Mouse (Mus musculus) c-Kit-positive CD71-positive TER-119-negative erythroid progenitor cells, embryonic 14.5 days (primary cell): ENCODE results near the gene Prss44.
"Not testable (repeated sequence)": the region's sequence is repeated elsewhere in the genome, so short reads cannot be mapped to it uniquely, and the experiment has no call there.

Experiments used
- DNase-seq: peaks from one replicate; pipeline ENCODE4 v3.0.0-alpha.2; 2013; ENCODE audit warnings: low read depth

Gene Prss44

DNA sequence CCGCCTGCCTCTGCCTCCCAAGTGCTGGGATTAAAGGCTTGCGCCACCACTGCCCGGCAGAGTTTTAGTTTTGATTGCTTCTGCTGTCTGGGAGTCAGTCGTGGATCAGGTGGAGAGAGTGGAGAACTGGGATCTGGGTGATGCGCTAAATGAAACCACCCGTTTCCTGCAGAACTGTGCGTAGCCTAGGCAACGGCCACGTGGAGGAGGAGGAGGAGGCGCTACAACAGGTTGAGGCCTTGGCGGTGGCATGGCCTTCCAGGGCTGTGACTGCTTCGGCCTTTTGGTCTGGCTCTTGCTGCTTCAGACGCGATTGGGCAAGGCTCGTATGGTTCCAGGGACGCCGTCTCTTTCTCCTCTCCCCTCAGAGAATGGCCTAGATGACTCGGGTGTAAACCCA lies at the start of gene Prss44:
Prss44 (plus strand) TSS at position 206 of the 400 bp plus-strand sequence.
- DNase-seq: no peak

DNA sequence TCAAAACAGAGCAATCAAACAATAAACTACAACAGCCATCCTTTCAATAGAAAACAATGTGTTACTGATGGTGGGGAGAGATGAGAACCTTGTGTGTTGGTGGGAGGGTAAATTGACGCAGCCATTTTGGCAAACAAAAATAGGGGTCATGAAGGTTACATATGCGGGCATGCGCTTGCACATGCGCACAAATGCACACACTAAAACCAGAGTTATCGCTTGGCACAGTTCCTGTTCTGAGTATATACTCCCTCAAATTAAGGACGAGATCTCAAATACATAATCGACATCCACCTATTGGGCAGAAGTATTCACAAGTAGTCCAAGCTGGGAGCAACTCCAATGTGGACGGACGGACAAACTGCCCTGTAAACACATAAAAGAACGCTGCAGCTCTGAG lies 41.5 kb upstream of the Prss44 start:
- DNase-seq: no peak

DNA sequence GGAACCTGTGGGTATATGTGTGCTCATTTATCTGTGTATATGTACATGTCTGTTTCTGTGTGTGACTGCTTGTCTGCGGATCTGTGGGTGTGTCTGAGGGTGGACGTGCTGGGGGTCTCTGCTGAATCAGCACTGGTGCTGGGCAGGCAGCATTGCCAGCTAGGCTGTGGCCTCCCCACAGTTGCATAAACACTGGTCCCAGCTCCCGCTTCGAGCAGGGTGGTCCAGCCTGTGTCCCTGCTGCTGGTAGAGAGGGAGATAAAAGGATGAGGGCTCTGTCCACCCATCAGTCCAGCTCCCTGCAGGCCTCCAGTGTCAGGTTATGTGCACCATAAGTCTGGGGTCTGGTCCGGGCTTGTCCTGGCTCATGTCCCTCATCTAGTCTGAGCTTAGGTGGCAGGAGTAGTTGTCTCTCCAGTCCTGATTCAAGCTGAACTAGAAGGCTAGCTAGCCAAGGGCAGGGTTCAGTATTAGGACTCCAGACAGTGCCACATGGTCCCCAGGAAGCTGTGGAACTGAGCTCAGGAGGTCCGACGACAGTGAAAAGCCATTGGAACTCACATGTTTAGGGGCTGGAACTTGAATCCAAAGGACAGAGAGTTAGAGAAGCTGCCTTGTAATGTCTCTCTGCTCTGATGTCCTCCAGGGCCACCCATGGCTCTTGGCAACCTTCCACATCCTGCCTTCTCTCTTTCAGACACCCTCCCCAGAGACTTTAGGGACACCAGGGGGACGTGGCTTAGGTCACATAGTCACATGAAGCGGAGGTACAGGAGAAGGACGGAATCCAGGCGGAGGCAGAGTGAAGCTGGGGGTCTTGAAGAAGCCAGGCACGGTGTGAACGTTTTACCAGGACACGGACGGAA lies 39.2 kb upstream of the Prss44 start:
- DNase-seq: no peak

DNA sequence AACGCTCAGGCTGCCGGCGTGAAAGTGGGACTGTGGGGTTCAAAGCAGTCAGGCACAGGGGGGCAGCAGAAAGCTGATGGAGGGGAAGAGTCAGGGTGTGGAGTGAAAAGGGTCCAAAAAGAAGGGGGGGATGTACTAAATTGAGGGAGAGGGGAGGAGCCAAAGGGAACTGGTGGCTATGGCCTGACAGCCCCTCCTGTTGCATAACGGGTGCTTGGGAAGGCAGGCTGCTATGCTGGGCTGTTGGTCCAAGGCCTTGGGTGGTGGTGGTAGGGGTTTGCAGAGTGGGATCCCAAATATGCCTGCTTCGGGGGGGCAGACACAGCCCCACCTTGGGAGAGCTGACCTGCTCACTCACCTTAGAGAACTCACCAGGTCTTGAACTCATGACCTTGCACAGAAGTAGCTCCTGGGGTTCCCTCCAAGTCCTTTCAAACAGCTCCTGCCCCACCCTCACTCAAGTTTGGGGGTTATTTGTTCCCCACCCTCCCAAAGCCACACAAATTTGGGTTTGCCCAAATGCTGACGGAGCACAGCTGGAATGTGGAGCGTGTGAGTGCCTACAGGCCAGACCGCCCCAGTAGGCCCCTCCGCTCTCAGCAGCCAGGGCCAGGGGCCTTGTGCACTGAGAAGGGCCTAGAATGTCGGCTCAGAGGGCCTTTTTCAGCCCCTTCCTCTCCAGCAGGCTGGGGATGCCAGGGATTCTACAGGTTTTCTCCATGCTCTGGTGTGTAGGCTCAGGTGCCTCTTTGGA lies 38.3 kb upstream of the Prss44 start:
- DNase-seq: no peak

DNA sequence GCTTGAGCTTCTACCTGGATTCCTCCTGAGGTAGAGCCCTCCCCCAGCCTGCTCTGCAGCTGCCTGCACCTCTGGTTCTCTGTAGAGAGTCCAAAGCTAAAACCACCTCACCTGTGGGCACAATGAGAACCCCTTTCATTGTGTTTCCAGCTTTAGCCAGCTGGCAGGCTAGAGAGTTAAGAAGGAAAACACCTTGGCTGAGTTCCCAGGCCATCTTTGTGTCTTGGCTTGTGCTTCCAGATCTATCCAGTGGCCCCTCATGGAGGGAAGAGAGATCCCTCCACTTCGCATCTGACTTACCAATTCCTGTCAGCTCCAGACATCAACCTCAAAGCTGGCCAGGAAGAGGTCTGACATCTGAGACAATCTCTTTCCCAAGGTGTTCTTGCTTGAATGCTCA lies 35.7 kb upstream of the Prss44 start:
- DNase-seq: no peak

DNA sequence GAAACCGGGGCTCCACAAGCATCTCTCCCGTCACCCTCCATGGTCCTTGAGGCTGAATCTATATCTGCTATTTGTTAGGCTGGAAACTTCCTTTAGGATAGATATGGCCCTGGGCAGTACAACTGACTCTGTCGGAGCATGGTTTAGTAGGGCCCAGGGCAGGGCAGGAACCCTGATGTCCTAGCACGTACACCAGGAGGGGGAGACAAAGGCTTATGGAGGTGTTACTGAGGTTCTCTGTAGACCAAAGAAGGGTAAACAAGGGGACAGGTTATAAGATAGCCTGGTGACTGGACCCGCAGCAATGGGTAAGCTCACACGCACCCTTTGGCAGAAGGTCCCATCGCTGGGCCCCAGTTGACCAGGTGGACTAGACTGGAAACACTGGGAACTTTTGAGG lies 35.2 kb upstream of the Prss44 start:
- no peak for DNase-seq

DNA sequence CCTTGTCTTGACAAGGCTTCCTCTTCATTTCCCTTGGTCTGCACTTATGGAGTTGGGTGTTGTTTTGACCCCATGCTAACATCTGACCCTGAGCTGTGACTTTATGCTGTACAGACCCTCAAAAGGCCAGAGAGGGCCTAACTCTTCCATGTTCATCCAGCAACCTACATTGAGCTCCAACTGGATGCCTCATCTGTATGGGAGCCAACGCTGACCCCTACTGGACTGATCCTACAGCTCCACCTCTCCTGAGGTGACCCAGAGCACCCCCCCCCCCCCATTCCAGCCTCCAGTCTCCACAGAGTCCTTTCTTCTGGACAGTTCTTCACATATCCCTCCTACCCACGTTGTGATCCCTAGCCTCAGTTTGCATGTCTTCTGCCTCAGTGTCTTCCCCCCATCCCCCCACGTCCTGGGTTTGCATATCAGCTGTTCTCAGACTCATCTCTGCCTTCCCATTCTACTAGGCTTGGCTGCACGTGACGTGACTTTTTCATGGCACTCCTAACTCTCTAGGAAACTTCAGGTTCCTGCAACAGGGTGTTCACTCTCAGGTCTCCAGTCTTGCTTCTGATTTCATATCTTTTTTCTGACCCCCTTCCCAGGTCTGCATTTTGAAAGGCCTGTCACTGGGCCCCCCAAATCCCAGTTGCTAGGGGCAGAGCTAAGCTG lies 34.4 kb upstream of the Prss44 start:
- no peak for DNase-seq

DNA sequence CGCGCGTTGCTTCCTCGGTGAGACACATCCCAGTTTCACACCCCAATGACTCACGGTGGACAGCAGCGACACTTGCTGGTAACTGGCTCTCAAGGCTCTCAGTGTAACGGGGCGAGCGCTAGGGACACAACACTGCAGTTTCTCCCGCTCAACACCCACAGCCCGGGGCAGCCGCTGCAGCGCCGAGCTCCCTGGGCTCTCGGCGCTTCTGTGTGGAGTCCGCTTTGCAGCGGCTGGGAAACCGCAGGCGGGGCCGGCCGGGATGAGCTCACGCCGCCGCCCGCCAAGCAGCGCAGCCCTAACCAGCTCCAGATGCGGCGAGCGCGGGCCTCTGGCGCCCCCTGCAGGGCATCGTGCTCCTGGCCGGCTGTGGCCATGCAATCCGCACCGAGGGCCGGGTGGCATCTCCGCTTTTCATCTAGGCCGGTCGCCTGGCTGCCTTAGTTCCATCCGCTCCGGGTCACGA lies 32.5 kb upstream of the Prss44 start:
- peak; percentile 71 for DNase-seq

DNA sequence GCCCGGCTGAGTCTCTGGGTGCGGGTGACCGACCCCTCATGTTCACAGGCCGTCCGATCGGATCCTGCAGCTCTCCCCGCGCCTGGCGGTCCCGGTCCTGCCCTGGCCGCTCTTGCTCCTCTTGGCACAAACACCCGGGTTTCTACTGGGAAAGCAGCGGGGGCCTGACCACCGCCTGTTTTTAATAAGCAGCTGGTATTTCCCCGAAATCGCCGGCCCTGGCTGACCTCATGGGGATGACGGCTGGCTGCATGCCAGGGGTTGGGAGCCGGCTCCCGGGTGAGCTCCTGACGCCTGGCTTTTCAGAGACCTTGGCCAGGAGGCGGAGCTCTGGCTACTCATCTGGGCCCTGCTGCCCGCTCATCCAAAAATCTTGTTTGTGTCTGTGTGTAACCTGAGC lies 32.1 kb upstream of the Prss44 start:
- no peak for DNase-seq

DNA sequence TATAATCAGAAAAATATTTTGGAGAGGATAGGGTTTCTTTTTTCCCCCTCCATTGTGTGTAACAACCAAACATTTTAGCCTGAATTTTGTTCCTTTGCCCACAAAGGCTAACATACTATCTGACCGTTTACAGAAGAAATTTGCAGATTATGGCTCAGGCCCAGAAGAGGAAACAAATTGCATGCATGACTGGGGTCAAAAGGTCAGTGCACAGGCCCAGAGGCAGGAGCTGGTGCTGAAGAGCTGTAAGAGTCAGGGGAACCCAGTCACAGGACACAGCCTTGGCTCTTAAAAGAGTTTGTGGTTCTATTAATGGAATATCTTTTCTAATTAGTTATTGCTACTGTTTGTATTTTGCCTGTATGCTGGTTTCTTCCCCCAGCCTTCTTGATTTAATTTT lies 30.2 kb upstream of the Prss44 start:
- DNase-seq: no peak

DNA sequence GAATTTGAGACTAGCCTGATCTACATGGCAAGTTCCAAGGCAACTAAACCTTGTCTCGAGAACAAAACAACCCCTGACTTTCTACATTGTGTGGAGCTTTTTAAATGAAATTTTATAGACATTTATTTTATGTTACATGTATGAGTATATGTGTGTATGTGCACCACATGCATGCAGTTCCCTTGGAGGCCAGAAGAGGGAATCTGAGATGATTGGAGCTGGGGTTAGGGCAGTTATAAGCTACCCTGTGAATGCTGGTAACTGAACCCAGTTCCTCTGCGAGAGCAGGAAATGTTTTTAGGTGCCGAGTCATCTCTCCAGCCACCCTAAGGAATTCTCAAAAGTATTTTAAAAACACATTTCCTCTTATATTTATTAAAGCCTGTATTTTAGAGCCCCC lies 25.6 kb upstream of the Prss44 start:
- no peak for DNase-seq

DNA sequence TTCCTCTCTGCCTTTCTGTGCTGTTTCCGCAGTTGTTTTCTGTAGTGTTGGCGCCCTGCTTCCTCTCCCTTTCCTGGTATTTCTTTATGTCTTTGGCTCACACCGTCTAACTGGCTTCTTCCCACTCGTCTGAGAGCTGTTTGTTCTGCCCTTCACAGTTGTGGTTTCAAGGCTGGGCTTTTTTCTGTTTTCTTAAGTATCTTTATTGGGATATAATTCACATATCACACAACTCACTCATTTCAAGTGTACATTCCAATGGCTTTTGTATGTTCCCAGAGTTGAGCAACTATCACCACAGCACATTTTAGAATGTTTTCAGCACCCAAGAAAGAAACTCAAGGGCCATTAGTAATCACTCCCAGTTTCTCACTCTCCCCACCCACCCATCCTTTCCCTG lies 23.3 kb upstream of the Prss44 start:
- no peak for DNase-seq

DNA sequence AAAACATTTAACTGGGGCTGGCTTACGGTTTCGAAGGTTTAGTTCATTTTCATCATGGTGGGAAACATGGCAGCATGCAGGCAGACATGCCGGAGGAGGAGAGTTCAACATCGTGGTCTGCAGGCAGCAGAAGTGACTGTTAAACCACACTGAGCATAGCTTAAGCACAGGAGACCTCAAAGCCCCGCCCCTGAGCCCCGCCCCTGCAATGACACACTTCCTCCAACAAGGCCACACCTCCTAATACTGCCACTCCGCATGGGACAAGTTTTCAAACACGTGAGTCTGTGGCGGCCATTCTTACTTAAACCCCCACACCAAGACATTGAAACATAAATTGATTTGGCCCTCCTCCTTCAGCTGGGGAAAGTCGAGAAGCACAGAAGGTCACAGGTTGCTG lies 16.8 kb upstream of the Prss44 start:
- DNase-seq: no peak

DNA sequence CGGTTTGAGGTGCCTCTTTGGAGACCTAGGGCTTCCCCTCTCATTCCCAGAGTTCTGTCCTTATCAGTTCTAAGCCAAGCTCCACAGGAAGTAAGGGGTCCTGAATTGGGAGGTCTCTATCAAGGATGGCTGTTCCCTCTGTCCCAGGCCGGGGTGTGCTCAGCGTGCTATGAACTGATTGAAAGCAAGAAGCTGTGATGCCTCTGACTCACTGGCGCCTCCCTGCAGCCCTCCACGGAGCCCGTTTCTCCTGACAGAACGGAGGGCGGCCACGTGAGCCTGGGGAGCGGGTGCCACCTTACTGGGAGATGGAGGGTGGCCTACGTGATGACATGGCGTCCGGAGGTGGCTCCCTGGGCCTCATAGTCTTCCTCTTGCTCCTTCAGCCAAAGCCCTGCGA lies 15.9 kb upstream of the Prss44 start, which contains the start of gene Prss42:
Prss42 (plus strand) TSS at position 301 of the 400 bp plus-strand sequence.
- DNase-seq: no peak

DNA sequence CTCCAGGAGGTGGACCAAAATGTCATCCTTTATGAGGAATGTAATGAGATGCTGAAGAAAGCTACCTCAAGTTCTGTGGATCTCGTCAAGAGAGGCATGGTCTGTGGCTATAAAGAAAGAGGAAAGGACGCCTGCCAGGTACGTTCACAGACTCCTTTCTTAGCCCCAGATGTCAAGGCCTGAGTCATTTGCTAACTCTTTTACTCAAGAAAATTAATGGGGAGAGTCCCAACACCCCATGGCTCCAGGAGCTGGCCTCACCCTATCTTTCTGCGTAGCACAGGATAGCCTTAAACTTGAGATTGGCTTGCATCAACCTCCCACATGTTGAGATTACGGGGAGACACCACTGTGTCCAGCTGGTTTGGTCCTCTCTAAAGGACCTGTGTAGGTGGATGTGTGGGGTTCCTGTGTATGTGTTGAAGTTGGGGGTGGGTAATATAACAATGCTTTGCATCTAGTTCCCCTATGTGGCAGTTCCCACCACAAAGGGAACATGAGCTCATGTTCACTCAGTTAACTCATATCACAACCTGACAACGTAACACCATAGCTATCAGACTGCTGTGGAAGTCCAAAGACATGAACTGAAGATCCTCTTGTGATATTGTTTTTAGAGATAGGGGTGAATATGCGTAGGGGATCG lies 12.8 kb upstream of the Prss44 start:
- DNase-seq: no peak

DNA sequence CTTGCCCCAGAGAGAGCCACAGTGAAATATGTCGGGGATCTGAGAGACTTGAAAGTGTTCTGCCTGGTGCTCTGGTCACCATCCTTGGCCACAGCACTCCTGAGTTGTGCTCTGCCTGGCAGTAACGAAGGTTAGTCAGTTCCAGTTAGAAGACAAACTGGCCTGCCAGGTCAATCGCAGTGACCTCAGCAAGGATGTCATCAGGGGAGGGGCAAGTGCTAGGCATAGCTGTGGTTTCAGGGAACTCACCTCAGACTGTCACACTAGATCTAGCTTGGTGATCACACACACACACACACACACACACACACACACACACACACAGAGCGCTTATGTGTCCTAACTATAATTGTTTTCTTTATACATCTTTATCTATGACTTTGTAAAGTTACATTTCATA lies 10.5 kb upstream of the Prss44 start:
- DNase-seq: no peak

DNA sequence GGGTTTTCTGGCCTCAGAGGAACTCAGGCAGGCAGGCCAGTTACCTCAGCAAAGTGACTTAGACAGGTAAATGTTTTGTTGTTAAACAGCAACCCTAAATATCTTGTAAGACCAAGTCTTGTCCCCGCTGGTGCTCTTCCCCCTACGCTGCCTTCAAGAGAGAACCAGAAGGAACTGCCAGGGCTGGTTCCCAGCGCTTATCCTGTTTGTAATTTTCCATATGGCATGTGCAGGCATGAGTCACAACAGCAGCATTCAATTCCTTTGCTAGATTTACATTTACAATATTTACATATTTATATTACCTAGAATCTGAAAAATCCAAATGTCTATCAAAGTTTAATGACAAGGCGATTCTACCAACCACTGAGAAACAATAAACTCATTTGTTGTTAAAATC lies 3.7 kb upstream of the Prss44 start:
- no peak for DNase-seq

DNA sequence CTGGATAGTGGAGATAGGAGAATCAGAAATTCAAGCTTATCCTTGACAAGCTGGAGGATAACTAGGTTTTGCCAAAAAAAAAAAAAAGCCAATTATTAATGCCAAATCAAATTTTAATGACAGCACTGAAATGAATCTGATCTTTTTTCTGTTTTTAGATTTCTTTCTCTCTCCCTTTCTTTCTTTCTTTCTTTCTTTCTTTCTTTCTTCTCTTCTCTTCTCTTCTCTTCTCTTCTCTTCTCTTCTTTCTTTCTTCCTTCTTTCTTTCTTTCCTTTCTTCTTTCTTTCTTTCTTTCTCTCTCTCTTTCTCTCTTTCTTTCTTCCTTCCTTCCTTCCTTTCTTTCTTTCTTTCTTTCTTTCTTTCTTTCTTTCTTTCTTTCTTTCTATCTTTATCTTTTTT lies 6.8 kb downstream of the Prss44 start:
- not testable (repeated sequence) for DNase-seq

DNA sequence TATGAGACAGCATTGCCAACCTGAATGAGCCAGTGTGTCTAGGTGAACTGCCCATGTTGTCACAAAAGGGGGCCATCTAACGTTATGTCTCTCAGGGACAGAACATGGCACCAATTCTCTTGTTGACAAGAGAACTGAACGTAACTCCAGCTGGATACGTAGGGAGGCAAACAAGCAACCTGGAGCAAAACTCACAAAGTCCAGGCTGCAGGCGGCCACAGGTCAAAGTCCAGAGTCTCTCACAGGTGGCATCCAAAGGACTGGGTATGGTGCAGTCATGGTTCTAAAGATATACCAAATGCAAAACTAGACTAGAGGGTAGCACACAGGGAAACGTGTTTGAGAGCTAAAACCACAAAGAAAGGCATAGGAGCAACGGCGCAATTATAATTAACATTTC lies 7.6 kb downstream of the Prss44 start:
- no peak for DNase-seq

DNA sequence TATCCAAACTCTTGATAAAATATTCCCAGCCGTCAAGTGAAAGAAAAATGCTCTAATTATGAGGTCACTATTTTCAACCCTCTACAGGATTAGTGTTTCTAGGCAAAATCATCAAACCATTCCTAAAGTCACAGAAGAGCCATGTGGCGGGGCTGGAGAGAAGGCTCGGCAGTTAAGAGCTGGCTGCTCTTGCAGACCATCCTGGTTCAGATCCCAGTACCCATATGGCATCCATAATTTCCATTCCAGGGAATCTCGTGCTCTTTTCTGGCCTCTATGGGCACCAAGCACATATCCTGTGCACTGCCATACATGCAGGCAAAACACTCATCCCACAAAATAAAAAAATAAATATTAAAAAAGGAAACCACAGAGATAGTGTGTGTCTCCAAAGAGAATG lies 11.6 kb downstream of the Prss44 start:
- DNase-seq: no peak

DNA sequence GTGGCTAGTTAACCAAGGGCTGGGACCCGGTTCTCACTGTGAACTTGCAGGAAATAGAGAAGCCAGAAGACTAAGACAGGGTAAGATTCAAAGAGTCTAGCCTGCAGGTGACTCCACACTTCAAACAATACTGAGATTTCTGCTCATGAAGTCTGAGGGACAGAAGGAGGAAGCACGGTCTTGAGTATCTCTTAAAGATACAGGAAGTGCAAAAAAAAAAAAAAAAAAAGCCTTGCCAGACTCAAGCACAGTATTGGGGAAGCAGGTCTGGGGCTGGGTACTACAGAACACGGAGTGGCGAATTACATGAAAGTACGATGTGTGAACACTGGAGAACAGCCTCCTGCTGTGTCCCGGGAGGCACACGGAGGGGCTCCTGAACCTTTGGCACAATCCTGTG lies 12.0 kb downstream of the Prss44 start:
- no peak for DNase-seq

DNA sequence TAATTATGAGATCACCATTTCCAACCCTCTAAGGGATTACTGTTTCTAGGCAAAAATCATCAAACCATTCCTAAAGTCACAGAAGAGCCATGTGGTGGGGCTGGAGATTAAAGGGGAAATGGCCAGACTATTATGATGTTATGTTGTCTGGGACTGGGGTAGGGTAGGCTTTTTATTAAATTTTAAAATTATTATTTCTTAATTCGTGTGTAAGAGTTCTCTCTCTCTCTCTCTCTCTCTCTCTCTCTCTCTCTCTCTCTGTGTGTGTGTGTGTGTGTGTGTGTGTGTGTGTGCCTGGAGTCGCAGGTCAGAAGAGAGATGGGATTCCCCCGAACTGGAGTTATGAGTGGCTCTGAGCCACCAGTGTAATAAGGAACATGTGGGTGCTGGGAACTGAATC lies 12.6 kb downstream of the Prss44 start, which contains the start of gene Prss43:
Prss43 (plus strand) TSS at position 301 of the 400 bp plus-strand sequence.
- DNase-seq: no peak
